Mouse (Mus musculus) cerebral cortex, adult 2 months (tissue): ENCODE results near the gene Adprm.

Experiments used
- WGBS: fragments of 180-500 bp; shearing (Covaris S2); methylation state at CpG from one replicate; pipeline ENCODE4 v1.1.7; 2018; 5-methylcytosine and 5-hydroxymethylcytosine counted together

Gene Adprm

GRCm38 (mm10) chr11:67076781-67077180 lies 24.4 kb upstream of the Adprm start:
- WGBS = 79% methylated on average over 5 of the region's 5 CpGs

- 55% methylated on average over 3 of the region's 3 CpGs for WGBS
Observed at GRCm38 (mm10) chr11:67075036-67075435, 22.6 kb upstream of the Adprm start.

- WGBS = 54% methylated on average over 15 of the region's 15 CpGs
Observed at GRCm38 (mm10) chr11:67072615-67073130, 20.3 kb upstream of the Adprm start.

GRCm38 (mm10) chr11:67067741-67068140 lies 15.3 kb upstream of the Adprm start:
- 93% methylated on average over 3 of the region's 3 CpGs for WGBS

- 58% methylated on average over 3 of the region's 3 CpGs for WGBS
Observed at GRCm38 (mm10) chr11:67062726-67063125, 10.3 kb upstream of the Adprm start.

- 63% methylated on average over 2 of the region's 2 CpGs for WGBS
Observed at GRCm38 (mm10) chr11:67061311-67061710, 8.9 kb upstream of the Adprm start.

GRCm38 (mm10) chr11:67054754-67055365 lies 2.5 kb upstream of the Adprm start:
- 87% methylated on average over 8 of the region's 8 CpGs for WGBS

- 5% methylated on average over 16 of the region's 16 CpGs for WGBS
Observed at GRCm38 (mm10) chr11:67051676-67052320, 596 bp downstream of the Adprm start.

- 87% methylated on average over 3 of the region's 3 CpGs for WGBS
Observed at GRCm38 (mm10) chr11:67049256-67049655, 3.1 kb downstream of the Adprm start.

- 79% methylated on average over 8 of the region's 8 CpGs for WGBS
Observed at GRCm38 (mm10) chr11:67048496-67048895, 3.9 kb downstream of the Adprm start.

- WGBS = 93% methylated on average over 5 of the region's 5 CpGs
Observed at GRCm38 (mm10) chr11:67047199-67047598, 5.2 kb downstream of the Adprm start.

GRCm38 (mm10) chr11:67044959-67045358 lies 7.4 kb downstream of the Adprm start:
- WGBS = 80% methylated on average over 6 of the region's 6 CpGs

GRCm38 (mm10) chr11:67043007-67043406 lies 9.4 kb downstream of the Adprm start:
- 56% methylated on average over 8 of the region's 8 CpGs for WGBS

GRCm38 (mm10) chr11:67040483-67040882 lies 11.9 kb downstream of the Adprm start:
- WGBS = 95% methylated on average over 6 of the region's 6 CpGs

GRCm38 (mm10) chr11:67039799-67040198 lies 12.6 kb downstream of the Adprm start:
- 92% methylated on average over 3 of the region's 3 CpGs for WGBS

GRCm38 (mm10) chr11:67036892-67037291 lies 15.5 kb downstream of the Adprm start:
- 91% methylated on average over 9 of the region's 9 CpGs for WGBS

- WGBS = 94% methylated on average over 6 of the region's 6 CpGs
Observed at GRCm38 (mm10) chr11:67036229-67036628, 16.2 kb downstream of the Adprm start.

- 84% methylated on average over 4 of the region's 4 CpGs for WGBS
Observed at GRCm38 (mm10) chr11:67034775-67035485, 17.5 kb downstream of the Adprm start.

- 70% methylated on average over 2 of the region's 2 CpGs for WGBS
Observed at GRCm38 (mm10) chr11:67031603-67031915, 20.8 kb downstream of the Adprm start.

GRCm38 (mm10) chr11:67030904-67031602 lies 21.3 kb downstream of the Adprm start:
- WGBS = 65% methylated on average over 16 of the region's 16 CpGs

- 7% methylated on average over 34 of the region's 35 CpGs for WGBS
Observed at GRCm38 (mm10) chr11:67024867-67025477, 27.4 kb downstream of the Adprm start, which contains the start of gene Tmem220. Tmem220 (plus strand) TSS chr11:67025154.
